Mouse (Mus musculus) liver, embryonic 14.5 days (tissue): ENCODE data around the gene Flrt1. TPM values are rescaled to one million over a fixed set of nuclear protein-coding genes. Genes with fewer than 3 reads are reported as not detected.

ENCODE experiments used
- ATAC-seq: fragments of 200-750 bp; cut with Nextera tagmentation; 2 replicates; pipeline ENCODE4 v1.8.0; 2017; ENCODE audit warnings: moderate number of reproducible peaks, mild to moderate bottlenecking, moderate library complexity; ENCODE audit not compliant: insufficient read depth
- DNase-seq, 3 experiments: peaks; one replicate each; pipeline ENCODE4 v3.0.0-alpha.2; 2012 to 2013; ENCODE audit warnings: low read depth in 3 of 3, low spot score in 3 of 3
- H3K27ac ChIP-seq: fragments of 300-500 bp; sonication (generic); 2 replicates; pipeline ENCODE4 v1.5.1; 2014; ENCODE audit warnings: moderate library complexity, mild to moderate bottlenecking, control low read depth, inconsistent platforms
- H3K27me3 ChIP-seq: fragments of 300-500 bp; sonication (generic); 2 replicates; pipeline ENCODE4 v1.6.1; 2014; ENCODE audit warnings: mild to moderate bottlenecking, low read length, moderate library complexity; ENCODE audit not compliant: control insufficient read depth, insufficient read depth
- H3K36me3 ChIP-seq: fragments of 300-500 bp; sonication (generic); replicated peaks from 2 replicates; pipeline ENCODE4 v1.6.1; 2014; ENCODE audit warnings: low read depth; ENCODE audit not compliant: control insufficient read depth, insufficient read depth
- H3K4me1 ChIP-seq, 2 experiments: fragments of 200-500 bp in 1 of 2; fragments of 300-500 bp in 1 of 2; sonication (generic) in 1 of 2; replicated peaks; 2 replicates each; pipeline ENCODE4 v1.6.1; 2012 to 2014; ENCODE audit warnings: antibody characterized with exemption in 1 of 2, inconsistent platforms in 1 of 2, low read length in 1 of 2; ENCODE audit not compliant: control insufficient read depth in 2 of 2, insufficient read depth in 2 of 2
- H3K4me2 ChIP-seq: fragments of 300-500 bp; sonication (generic); 2 replicates; pipeline ENCODE4 v1.6.1; 2014; ENCODE audit warnings: low read depth, mild to moderate bottlenecking, control low read depth, moderate library complexity
- H3K4me3 ChIP-seq, 2 experiments: fragments of 200-500 bp in 1 of 2; fragments of 300-500 bp in 1 of 2; sonication (generic) in 1 of 2; 2 replicates each; pipeline ENCODE4 v1.5.1; 2012 to 2014; ENCODE audit warnings: low read depth in 2 of 2, low read length in 2 of 2, mild to moderate bottlenecking in 2 of 2, control low read depth in 1 of 2, inconsistent platforms in 1 of 2, moderate library complexity in 1 of 2; ENCODE audit not compliant: insufficient read depth in 1 of 2
- H3K9ac ChIP-seq: fragments of 300-500 bp; sonication (generic); replicated peaks from 2 replicates; pipeline ENCODE4 v1.6.1; 2014; ENCODE audit warnings: mild to moderate bottlenecking, control low read depth, moderate library complexity
- H3K9me3 ChIP-seq: fragments of 300-500 bp; sonication (generic); 2 replicates; pipeline ENCODE4 v1.6.1; 2016; ENCODE audit warnings: low read length, mixed read lengths; ENCODE audit not compliant: control insufficient read depth
- CTCF ChIP-seq: IDR thresholded peaks from 2 replicates; pipeline ENCODE4 v1.5.1; 2016; ENCODE audit warnings: antibody characterized with exemption, low read depth, control low read depth
- EP300 ChIP-seq: IDR thresholded peaks from 2 replicates; pipeline ENCODE4 v1.6.1; 2016; ENCODE audit warnings: antibody characterized with exemption, low read depth
- WGBS: fragments of 180-500 bp; shearing (Covaris S2); extraction: QIAGEN DNeasy Blood & Tissue Kit; methylation state at CpG from one replicate; pipeline ENCODE4 v1.1.7; 2014; ENCODE audit not compliant: insufficient replicate concordance; 5-methylcytosine and 5-hydroxymethylcytosine counted together
- polyA plus RNA-seq, 2 experiments: library from polyadenylated mRNA; depleted of rRNA in 1 of 2; stranded (reverse) in 1 of 2; unstranded in 1 of 2; fragments of >200 nt; fragmentation: Nextera tagmentation in 1 of 2; extraction: Ambion mirVana in 1 of 2; gene quantifications; 2 replicates each; pipeline versions ENCODE4 v1.2.1 to v1.2.3; 2012 to 2014

Flrt1 gene
- polyA plus RNA-seq, 2 experiments: 0.01 to 0.09 TPM

GRCm38 (mm10) chr19:7092756-7093155 lies 12.8 kb downstream of the Flrt1 start:
- ATAC-seq (no peak), DNase-seq (no peak)
- no peak overlapping the region for H3K9ac ChIP-seq
- H3K36me3 ChIP-seq: no peaks in the 10 kb centered on the region
- H3K27ac ChIP-seq: no peak overlapping the region
- no peak overlapping the region for H3K4me3 ChIP-seq
- H3K4me2 ChIP-seq: no peak overlapping the region
- H3K27me3 ChIP-seq: peaks cover under 1% of the 10 kb centered on the region
- TF ChIP-seq CTCF: no peak
- TF ChIP-seq EP300: no peak
- no peaks in the 10 kb centered on the region for H3K9me3 ChIP-seq
- 64% methylated on average over 5 of the region's 5 CpGs for WGBS
- H3K4me1 ChIP-seq: no peaks in the 10 kb centered on the region

DNA sequence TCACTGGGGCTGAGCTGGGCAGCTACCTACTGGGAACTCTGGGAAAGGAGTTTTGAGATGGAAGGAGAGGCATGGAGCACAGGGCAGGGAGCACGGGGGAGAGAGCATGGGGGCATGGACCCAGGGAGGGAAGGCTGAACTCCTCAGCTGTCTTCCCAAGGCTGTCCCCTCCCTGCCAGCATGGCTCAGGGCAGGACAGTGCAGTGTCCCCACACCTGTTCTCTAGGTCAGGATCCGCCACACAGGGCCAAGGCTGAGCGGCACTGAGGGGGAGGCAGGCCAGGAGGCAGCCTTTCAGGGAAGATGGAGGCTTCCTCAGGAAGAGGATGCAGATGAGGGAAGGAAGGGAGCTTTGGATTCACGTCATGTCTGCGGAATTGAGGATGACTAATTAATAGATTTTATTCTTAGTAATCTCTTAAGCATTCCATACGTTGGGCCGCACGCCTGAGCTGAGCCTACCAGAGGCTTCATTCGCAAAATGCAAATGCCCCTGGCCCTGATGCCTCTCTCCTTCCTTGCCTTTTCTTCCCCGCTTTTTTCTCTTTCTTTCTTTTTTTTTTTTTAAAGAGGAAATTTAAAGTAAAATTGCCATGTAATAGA lies 14.0 kb downstream of the Flrt1 start:
- peaks cover 2% of the 10 kb centered on the region for H3K27me3 ChIP-seq
- no peaks in the 10 kb centered on the region for H3K4me1 ChIP-seq
- no peak overlapping the region for H3K9ac ChIP-seq
- 63% methylated on average over 10 of the region's 10 CpGs for WGBS
- DNase-seq (no peak), ATAC-seq (no peak)
- H3K27ac ChIP-seq: no peak overlapping the region
- TF ChIP-seq CTCF (no peak), EP300 (no peak)
- no peaks in the 10 kb centered on the region for H3K36me3 ChIP-seq
- H3K9me3 ChIP-seq: no peaks in the 10 kb centered on the region
- H3K4me3 ChIP-seq: no peak overlapping the region
- H3K4me2 ChIP-seq: no peak overlapping the region

DNA sequence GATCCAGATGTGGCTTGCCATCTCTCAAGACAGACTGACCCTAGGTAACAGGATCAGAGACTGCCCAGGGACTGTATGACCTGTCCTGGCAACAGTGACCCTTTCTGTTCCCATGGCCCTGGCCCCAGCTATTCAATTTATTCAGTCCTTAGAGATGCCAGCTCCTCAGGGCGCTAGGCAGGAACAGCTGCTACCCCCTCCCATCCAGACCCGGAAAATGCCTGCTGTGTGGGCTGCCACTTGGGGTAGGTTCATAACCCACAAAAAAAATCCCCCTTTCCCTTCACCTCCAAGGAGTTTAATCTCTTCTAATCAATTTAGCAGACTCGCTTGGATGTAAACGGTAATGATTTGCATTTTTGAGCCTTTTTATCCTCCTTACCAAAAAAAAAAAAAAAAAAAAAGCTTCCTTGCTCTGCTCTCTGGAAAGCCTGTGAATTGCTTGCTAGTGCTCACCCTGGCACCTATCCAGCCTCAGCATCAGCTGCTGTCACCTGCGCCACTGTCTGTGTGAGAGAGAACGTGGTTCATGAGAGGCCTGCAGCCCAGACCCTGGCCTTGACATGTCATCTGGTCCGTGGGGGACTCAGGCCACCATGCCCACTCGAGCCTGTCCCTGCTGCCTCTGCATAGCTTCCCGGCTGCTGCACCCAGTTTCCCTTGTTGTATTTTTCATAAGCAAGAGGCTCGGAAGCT lies 15.0 kb downstream of the Flrt1 start:
- H3K27ac ChIP-seq: no peak overlapping the region
- no peak for ATAC-seq
- H3K4me3 ChIP-seq: no peak overlapping the region
- WGBS: 43% methylated on average over 10 of the region's 10 CpGs
- H3K36me3 ChIP-seq: no peaks in the 10 kb centered on the region
- TF ChIP-seq EP300: no peak
- TF ChIP-seq CTCF: no peak
- no peaks in the 10 kb centered on the region for H3K4me1 ChIP-seq
- H3K27me3 ChIP-seq: peaks cover 2% of the 10 kb centered on the region
- no peak overlapping the region for H3K9ac ChIP-seq
- no peaks in the 10 kb centered on the region for H3K9me3 ChIP-seq
- no peak overlapping the region for H3K4me2 ChIP-seq
- no peak for DNase-seq

DNA sequence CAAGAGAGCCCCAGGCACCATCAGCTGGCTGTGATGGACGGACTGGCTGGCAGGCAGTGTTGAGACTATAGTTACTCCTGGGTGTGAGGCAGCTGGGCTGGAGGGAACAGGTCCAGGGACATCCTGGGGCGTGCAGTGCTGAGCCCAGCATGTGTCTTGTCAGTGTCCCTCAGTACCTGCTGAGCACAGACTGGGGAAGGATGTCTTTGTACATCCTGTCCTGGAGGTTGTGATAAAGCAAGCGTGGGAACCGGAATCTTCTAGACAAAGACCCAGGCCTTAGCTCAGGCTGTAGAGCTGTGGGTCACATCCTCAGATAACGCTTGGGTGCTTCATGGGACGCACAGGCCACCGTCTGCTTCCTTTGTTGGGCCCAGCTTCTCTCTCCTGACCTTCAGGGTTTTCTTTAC lies 15.7 kb downstream of the Flrt1 start:
- Histone ChIP-seq H3K4me2 (no peak overlapping the region), H3K27me3 (peaks cover 2% of the 10 kb centered on the region), H3K4me3 (no peak overlapping the region), H3K9me3 (no peaks in the 10 kb centered on the region), H3K9ac (no peak overlapping the region), H3K27ac (no peak overlapping the region), H3K4me1 (no peaks in the 10 kb centered on the region), H3K36me3 (no peaks in the 10 kb centered on the region)
- no peak for TF ChIP-seq EP300
- TF ChIP-seq CTCF: no peak
- WGBS: 36% methylated on average over 7 of the region's 7 CpGs
- ATAC-seq: peak; percentile 52; the same call in 1 of the 2 replicates
- no peak for DNase-seq

GRCm38 (mm10) chr19:7089050-7089449 lies 16.5 kb downstream of the Flrt1 start:
- Histone ChIP-seq H3K36me3 (no peaks in the 10 kb centered on the region), H3K4me3 (no peak overlapping the region), H3K4me1 (no peaks in the 10 kb centered on the region), H3K9me3 (no peaks in the 10 kb centered on the region), H3K4me2 (no peak overlapping the region), H3K9ac (no peak overlapping the region), H3K27me3 (peaks cover 2% of the 10 kb centered on the region), H3K27ac (no peak overlapping the region)
- TF ChIP-seq EP300: no peak
- no peak for TF ChIP-seq CTCF
- 45% methylated on average over 5 of the region's 5 CpGs for WGBS
- DNase-seq: no peak
- no peak for ATAC-seq
